Mouse (Mus musculus) urinary bladder, postnatal 4 days (tissue): ENCODE measurements at regions not wholly inside any gene's neighbourhood (a gene's known extent, or its start where the extent isn't known, plus 50 kb on each side); places are given as distances from the start of the nearest gene placed in this dataset.
"Not testable (repeated sequence)": the region's sequence is repeated elsewhere in the genome, so short reads cannot be mapped to it uniquely, and the experiment has no call there.

ENCODE experiments used
- DNase-seq, 2 experiments: peaks; one replicate each; pipeline ENCODE4 v3.0.0; 2021 to 2022; ENCODE audit warnings: low spot score in 2 of 2

GRCm38 (mm10) chr2:166476953-166477352 lies 236.7 kb downstream of the Prex1 start:
- DNase-seq: no peak

DNA sequence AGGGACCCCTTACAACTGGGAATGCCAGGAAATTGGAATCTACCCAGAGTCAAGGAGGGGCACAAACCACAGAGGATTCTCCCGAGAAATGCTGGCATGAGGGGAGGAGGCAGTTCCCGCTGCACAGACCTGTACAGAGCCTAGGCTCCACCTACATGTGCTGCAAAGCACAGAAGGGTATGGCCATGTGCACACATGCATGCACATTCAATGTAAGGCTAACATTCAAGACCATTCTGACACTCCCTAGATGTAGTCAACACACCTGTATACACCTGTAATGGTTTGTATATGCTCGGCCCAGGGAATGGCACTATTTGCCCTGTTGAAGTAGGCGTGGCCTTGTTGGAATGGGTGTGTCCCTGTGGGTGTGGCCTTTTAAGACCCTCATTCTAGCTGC lies 238.0 kb downstream of the Prex1 start:
- no peak for DNase-seq

- no peak for DNase-seq
Measured at GRCm38 (mm10) chr2:166474601-166475000, 239.0 kb downstream of the Prex1 start.

- DNase-seq: no peak
Measured at GRCm38 (mm10) chr2:166471257-166471753, 242.3 kb downstream of the Prex1 start.

DNA sequence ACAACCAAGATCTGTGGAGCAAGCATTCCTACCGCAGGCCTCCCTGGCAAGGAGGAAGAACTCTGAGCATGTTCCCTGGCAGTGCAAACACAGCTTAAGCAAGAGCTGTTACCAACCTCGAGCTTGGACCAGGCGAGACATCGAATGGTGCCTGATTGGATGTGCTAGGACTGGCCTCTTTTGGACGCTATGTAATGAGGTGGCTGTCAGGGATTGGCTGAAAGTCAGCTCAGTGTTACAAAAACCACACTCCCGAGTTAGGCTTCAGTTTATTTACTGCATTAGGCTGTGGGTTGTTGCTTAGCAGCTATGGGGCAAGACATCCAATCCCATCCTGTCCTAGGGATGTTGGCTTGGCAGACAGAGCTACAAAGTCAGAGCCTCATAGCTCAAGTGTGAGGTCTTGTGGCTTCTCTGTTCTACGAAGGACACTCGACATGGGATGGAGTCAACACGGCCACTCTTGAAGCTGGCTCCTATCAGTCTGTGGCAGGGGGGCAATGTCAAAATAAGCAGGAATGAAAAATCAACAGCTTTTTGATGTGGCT lies 244.5 kb downstream of the Prex1 start:
- no peak for DNase-seq

DNA sequence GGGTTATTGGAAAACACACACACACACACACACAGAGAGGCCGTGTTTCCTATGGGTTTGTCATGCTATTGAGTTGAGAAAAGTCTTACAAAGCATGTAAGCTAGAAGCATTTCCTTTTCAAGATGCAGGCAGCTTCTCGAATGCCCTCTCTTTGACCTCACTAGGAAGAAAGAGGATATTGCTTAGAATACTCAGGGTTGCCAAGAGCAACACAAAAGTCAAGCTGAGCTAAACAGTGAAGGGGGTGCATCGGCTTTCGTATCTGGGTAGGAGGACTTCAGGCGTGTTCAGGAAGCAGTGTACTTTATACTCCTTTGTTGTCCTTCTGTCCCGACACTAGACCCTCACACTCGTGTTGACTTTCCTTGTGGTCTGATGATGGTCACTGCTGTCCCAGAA lies 246.5 kb downstream of the Prex1 start:
- no peak for DNase-seq

GRCm38 (mm10) chr2:166465531-166465930 lies 248.1 kb downstream of the Prex1 start:
- DNase-seq: no peak

DNA sequence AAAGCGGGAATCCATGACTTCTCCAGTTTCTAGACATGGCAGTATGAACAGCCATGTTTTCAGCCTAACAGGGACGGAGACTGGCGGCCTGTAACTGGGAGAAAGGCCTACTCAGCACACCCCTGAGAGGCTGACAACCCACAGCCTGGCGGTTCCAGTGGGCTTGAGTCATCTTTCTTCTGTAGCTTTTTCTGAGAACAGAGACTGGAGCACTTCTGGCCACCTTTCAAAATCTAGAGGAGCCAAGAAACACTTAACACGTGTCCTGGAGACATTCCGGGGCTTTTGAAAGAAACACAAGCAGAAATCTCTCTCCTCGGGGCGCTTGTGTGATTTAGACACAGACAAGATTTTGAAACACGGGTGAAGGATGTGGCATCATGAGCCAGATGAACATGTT lies 250.1 kb downstream of the Prex1 start:
- DNase-seq: peak in 1 of 2 experiments; percentile 52

GRCm38 (mm10) chr2:166461956-166462355 lies 251.7 kb downstream of the Prex1 start:
- DNase-seq: no peak

GRCm38 (mm10) chr2:166461103-166461502 lies 252.5 kb downstream of the Prex1 start:
- DNase-seq: no peak

GRCm38 (mm10) chr2:166459955-166460354 lies 253.7 kb downstream of the Prex1 start:
- DNase-seq: no peak

DNA sequence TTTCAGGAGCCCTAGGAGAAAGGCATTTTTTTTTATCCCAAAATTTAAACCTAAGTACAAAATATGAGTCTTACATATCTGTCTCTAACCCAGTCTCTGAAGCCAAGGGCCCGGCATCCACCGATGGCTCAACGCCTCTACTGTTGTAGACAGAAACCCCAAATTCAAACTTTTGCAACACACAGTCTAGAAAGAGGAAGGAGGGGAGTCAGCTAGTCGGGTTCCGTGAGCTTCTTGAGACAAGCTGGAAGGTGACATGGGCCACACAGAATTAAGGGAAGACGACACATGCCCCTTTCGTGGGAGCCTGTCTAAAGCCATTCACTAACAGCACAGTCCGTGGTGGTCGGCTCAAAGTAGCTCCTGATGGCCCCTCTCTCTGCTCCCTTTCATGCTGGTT lies 254.7 kb downstream of the Prex1 start:
- no peak for DNase-seq

DNA sequence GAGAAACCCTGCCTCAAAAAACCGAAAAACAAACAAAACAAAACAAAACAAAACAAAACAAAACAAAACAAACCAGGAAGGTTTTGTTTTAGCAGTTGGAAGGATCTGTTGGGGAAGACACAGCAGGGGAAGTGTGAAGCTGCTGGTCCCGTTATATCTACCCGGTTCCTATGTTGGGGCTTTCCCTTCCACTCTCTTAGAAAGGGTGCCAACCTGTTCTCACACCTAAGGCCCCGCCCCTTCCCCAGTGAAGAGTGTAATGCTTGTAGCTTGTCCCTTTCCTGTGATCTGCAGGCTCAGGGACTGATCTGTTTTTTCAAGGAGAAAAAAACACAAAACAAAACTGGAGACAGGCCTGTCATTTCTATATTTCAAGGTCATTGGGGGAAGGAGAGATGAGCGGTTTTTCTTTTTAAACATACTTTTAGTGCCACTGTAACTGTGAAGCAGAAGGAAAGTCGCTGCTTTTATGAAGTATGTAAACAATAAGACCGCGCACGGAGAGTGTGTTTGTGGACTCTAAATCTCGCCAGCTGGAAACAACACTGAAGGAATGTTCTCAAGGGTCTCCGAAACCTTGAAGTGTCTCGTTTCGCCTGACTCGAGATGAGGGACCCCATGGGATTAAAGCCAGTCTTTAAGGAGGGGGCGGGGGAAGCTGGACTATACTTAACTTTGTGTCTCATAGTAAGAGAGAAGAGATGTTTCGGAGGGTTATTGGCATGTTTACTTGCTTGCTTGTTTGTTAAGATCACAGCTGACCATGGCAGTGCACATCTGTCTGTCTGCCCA lies 256.1 kb downstream of the Prex1 start:
- DNase-seq: no peak

DNA sequence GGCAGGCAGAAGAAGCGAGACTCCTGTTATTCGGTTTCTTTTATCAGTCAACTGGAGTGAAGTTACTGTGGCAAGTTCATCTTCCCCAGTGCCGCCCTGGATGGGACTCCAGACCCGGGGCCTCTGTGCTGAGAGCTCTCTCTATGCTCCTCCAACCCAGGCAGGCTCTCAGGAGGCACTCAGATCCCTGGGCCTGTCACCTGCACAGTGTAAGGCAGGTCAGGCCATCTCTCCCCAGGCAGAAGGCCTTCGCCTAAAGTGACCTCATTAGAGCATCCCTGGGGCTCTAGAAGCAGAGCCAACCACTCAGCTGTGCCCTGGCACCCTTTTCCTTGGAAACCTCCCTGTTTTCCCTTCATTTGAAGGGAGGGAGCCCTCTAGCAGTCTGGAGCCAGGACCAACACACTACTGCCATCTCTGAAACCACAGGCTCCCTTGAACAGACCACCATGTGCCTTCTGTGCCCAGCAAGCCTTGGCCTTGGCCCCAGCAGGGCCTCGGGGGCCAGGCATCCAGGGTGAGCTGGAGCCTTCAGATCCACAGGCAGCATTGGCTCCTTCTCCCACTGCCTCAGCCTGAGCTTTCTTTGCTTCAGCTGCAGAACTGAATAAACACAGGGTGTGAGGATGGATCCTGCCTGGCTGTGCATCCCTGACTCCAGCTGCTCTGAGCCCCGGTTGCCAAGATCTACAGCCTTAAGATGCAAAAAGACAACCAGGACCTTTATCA lies 259.3 kb downstream of the Prex1 start:
- DNase-seq: not testable (repeated sequence)

GRCm38 (mm10) chr2:166450964-166451363 lies 262.7 kb downstream of the Prex1 start:
- DNase-seq: no peak

DNA sequence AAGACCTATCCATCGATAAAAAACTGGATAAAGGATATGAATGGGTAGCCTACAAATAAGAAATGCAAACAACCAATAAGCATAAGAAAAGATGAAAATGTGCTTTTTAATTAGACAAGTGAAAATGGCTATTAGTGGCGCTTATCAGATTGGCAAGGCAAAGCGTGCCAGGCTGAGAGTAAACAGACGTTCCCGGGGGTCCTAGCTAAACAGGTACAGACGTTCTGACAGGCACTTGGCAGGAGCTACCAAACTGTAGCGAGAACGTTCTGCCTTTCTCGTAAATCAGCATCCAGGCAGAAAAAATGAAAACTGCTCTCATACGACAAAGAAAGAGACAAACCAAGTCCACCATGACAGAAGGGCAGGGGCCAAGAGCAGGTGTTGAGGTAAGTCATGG lies 263.3 kb downstream of the Prex1 start:
- no peak for DNase-seq

- DNase-seq: no peak
Measured at GRCm38 (mm10) chr2:166448724-166449123, 264.9 kb downstream of the Prex1 start.

DNA sequence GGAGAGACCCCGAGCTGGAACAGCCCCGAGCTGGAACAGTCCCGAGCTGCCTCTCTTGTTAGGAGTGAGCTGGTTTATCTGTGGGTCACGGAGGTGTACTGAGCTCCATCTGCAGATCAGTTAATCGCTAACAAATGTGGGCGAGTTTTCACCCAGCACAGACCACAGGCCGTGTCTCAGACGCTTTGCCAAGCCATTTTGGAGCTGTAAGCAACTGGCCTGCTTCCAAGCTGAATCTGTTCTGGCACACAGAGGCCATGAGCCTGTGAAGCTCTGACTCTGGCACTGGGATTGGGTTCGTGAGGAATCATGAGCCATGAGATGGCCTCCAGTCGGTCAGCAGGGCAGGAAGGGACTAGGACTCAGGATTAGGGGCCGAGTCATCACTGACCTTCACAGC lies 265.5 kb downstream of the Prex1 start:
- DNase-seq: peak in 1 of 2 experiments; percentile 51

DNA sequence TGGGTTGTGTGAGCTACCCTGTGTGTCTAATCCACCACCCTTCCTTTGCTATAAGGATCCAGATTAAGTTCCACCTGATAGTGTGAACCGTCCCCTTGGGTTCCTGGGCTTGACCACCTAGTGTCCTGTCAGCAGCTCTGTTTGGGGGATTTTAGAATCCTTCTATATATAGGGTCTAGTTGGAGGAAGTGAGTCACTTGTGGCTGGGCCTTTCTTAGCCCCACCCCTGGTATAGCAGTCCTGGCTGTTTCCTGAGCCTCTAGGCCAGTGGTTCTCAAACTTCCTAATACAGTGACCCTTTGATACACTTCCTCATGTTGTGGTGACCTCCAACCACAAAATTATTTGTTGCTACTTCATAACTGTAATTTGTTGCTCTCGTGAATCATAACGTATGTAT lies 267.1 kb downstream of the Prex1 start:
- no peak for DNase-seq

DNA sequence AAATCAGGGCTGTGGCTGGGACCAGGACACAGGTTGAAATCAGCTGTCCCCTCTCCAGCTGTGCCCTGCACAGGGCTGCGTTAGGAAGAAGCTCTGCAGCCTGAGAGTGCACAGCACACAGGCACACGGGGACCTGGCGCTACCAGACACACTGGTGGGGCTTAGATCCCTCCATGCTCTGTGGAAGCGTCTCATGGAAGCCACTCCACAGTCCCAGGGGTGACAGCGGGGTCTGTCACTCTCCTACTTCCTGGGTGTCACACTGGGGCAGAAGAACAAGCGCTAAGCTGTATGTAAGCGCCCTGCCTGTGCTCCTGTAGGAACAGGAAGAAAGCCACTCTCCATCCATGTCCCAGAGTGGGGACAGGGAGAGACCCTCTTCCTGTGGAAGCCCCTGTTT lies 267.8 kb downstream of the Prex1 start:
- not testable (repeated sequence) for DNase-seq

GRCm38 (mm10) chr2:166442997-166443396 lies 270.6 kb downstream of the Prex1 start:
- DNase-seq: no peak

DNA sequence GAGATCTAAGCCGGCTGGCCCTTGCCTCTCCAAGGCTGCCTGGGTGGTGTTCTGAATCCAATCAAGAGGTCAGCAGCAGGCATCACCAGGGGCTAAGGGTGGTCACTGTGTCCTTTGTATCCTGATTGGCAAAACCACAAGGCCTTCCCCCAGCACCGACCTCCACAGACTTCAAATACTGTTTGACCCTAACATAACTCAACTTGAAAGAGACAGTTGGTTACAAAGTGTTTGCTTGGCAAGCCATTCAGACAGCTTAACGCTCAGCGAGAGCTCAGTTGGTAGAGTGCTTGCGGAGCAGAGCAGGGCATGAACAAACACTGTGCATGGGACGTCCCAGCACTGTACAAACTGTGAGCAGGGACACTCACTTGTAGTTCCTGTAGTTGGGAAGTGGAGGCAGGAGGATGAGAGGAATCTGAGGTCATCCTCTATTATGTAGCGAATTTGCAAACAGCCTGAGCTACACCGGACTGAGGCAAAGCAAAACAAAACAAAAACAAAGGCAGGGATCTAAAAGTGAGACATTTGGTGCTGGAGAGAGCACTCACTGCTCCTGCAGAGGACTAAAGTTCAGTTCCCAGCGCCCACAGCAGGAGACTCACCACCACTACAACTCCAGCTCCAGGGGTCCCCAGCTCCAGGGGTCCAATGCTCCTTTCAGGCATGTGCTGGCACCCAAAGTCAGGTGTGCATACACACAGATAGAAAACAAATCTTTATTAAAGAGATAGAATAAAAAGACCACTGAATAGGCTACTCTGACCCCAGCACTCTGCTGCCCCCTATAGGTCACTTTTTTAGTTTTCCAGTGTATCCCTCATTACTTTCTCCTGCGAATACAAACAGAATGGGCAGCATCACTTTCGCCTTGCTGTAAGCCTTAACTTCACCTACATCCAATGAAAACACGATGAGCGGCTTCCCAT lies 273.5 kb downstream of the Prex1 start:
- DNase-seq: no peak
